Mouse (Mus musculus): ENCODE data around the gene Syngr1. TPM values are rescaled to one million over a fixed set of nuclear protein-coding genes. Genes with fewer than 3 reads are reported as not detected.

Syngr1 gene
- polyA plus RNA-seq, 1 experiment from 2014 or later = 8.7 TPM

DNA sequence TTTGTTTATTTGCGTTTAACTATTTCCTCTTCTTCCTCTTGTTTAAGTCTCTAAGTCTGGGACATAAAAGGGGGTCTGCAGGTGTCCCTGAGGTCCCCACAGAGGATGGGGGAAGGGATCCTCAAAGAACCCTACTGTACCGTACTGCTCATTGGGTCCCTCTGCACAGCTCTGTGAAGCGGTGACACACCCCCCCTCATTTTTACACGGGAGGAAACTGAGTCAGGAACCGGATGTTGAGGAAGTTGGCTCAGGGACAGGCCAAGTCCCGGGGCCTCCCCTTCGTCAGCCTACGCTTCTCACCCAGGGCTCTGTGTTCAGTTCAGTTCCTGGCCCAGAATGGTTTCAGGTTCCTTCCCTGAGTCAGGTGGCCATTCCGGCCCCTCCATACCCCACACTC, 39.4 kb upstream of the Syngr1 start:
- DNase-seq (ENCODE audit: low spot score) = no peak
- 86% methylated on average over 9 of the region's 9 CpGs for whole genome bisulfite sequencing
- Histone ChIP-seq H3K4me1 (ENCODE audit: control insufficient read depth, insufficient read depth, low read length) (peaks cover 3% of the 10 kb centered on the region; the same call in 1 of the 2 replicates), H3K36me3 (ENCODE audit: control insufficient read depth, insufficient read depth, low read length) (no peaks in the 10 kb centered on the region), H3K27ac (ENCODE audit: low read depth, low read length) (no peak overlapping the region), H3K4me2 (ENCODE audit: low read depth) (no peak overlapping the region), H3K4me3 (ENCODE audit: low read depth, low read length) (no peak overlapping the region), H3K27me3 (ENCODE audit: control insufficient read depth, insufficient read depth, low read length) (no peaks in the 10 kb centered on the region), H3K9me3 (ENCODE audit: control insufficient read depth, low read length) (no peaks in the 10 kb centered on the region), H3K9ac (ENCODE audit: low read length) (no peak overlapping the region)
- no peak for ATAC-seq (ENCODE audit: insufficient read depth, low FRiP score, low TSS enrichment)

DNA sequence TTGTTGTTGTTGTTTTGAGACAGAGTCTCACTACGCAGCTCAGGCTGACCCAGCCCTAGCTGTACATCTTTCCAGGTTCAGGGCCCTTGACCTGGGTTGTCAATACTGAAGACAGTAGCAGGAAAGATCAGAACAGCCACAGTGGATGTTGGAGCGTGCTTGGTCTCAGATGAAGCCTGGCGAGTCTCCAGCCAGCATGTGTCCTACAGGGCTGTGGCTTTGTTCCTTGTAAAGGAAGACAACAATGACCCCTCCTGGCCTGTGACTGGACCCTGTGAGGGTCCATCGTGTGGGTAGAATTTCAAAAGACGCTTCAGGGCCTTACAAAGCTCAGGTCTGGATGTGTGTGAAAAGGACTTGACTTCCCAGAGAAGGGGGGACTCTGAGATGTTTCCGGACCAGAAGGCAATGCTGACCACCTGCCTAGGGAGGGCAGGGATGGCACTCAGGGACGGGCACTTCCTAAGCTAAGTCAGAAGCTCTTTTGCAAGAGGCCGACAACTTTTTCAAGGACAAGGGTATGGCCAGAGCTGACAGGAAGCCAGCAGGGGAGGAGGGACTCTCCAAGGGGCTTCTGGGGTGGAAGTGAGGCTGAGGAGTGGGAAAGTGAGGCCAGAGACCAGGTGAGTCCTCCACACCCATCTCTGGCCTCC, 37.6 kb upstream of the Syngr1 start:
- ATAC-seq (ENCODE audit: insufficient read depth, low FRiP score, low TSS enrichment) (no peak), DNase-seq (ENCODE audit: low spot score) (no peak)
- peaks cover 3% of the 10 kb centered on the region; the same call in 1 of the 2 replicates for H3K4me1 ChIP-seq (ENCODE audit: control insufficient read depth, insufficient read depth, low read length)
- 71% methylated on average over 8 of the region's 8 CpGs for WGBS
- no peak overlapping the region for H3K4me2 ChIP-seq (ENCODE audit: low read depth)
- H3K4me3 ChIP-seq (ENCODE audit: low read depth, low read length) = no peak overlapping the region
- no peaks in the 10 kb centered on the region for H3K9me3 ChIP-seq (ENCODE audit: control insufficient read depth, low read length)
- no peak overlapping the region for H3K27ac ChIP-seq (ENCODE audit: low read depth, low read length)
- H3K27me3 ChIP-seq (ENCODE audit: control insufficient read depth, insufficient read depth, low read length) = no peaks in the 10 kb centered on the region
- H3K36me3 ChIP-seq (ENCODE audit: control insufficient read depth, insufficient read depth, low read length) = no peaks in the 10 kb centered on the region
- no peak overlapping the region for H3K9ac ChIP-seq (ENCODE audit: low read length)

DNA sequence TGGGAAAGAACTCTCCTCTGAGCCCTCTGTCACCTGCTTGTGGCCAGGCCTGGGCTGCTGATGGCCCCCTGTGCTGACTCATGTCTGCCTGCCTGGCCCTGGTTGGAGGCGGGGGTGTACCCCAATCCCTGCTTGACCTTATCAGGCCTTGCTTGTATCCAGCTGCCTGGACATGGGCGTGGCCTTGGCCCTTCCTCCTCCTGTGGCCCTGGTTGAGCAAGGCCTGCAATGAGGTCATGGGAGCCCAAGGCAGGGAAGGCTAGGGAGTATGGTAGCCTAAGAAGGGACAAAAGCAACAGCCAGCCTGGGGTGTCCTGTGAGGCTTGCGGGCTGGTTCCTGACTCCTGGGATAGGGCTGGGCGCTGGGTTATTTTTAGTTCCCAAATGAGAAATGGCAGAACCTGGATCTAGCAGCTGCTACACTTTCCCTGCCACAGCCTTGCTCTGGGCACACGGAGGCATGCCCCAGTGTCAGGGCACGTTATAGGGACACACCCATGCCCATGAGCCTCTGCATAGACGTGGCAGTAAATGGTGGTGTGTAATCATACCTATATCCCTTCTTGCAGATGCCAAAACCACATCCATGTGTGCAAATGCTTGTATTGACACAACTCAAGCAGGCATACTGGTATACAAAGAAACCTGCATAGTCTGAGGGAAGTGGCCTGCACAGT, 37.0 kb upstream of the Syngr1 start:
- no peak overlapping the region for H3K9ac ChIP-seq (ENCODE audit: low read length)
- WGBS = 83% methylated on average over 7 of the region's 7 CpGs
- ATAC-seq (ENCODE audit: insufficient read depth, low FRiP score, low TSS enrichment) = no peak
- H3K27me3 ChIP-seq (ENCODE audit: control insufficient read depth, insufficient read depth, low read length) = no peaks in the 10 kb centered on the region
- no peak for DNase-seq (ENCODE audit: low spot score)
- no peak overlapping the region for H3K4me3 ChIP-seq (ENCODE audit: low read depth, low read length)
- no peak overlapping the region for H3K27ac ChIP-seq (ENCODE audit: low read depth, low read length)
- H3K4me2 ChIP-seq (ENCODE audit: low read depth) = no peak overlapping the region
- no peaks in the 10 kb centered on the region for H3K36me3 ChIP-seq (ENCODE audit: control insufficient read depth, insufficient read depth, low read length)
- peaks cover 3% of the 10 kb centered on the region; the same call in 1 of the 2 replicates for H3K4me1 ChIP-seq (ENCODE audit: control insufficient read depth, insufficient read depth, low read length)
- H3K9me3 ChIP-seq (ENCODE audit: control insufficient read depth, low read length) = no peaks in the 10 kb centered on the region

DNA sequence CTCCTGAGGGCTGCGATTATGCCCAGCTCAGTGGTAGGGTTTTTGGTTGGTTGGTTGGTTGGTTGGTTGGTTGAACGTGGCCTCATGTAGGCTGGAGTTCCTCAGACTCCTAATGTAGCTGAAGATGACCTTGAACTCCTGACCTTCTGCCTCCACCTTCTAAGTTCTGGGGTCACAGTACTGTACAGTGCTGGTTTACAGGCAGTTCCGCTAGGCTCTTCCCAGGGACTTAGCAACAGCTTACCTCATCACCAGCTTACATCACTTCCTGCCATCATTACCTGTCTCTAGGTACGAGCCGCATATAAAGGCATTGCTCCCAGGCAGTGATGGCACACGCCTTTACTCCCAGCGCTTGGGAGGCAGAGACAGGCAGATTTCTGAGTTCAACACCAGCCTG, 33.0 kb upstream of the Syngr1 start:
- ATAC-seq (ENCODE audit: insufficient read depth, low FRiP score, low TSS enrichment) (no peak), DNase-seq (ENCODE audit: low spot score) (no peak)
- Histone ChIP-seq H3K4me1 (ENCODE audit: control insufficient read depth, insufficient read depth, low read length) (peaks cover 3% of the 10 kb centered on the region; the same call in 1 of the 2 replicates), H3K9ac (ENCODE audit: low read length) (no peak overlapping the region), H3K27me3 (ENCODE audit: control insufficient read depth, insufficient read depth, low read length) (no peaks in the 10 kb centered on the region), H3K4me3 (ENCODE audit: low read depth, low read length) (no peak overlapping the region), H3K9me3 (ENCODE audit: control insufficient read depth, low read length) (no peaks in the 10 kb centered on the region), H3K4me2 (ENCODE audit: low read depth) (no peak overlapping the region), H3K27ac (ENCODE audit: low read depth, low read length) (no peak overlapping the region), H3K36me3 (ENCODE audit: control insufficient read depth, insufficient read depth, low read length) (no peaks in the 10 kb centered on the region)
- WGBS = 89% methylated on average over 7 of the region's 7 CpGs

DNA sequence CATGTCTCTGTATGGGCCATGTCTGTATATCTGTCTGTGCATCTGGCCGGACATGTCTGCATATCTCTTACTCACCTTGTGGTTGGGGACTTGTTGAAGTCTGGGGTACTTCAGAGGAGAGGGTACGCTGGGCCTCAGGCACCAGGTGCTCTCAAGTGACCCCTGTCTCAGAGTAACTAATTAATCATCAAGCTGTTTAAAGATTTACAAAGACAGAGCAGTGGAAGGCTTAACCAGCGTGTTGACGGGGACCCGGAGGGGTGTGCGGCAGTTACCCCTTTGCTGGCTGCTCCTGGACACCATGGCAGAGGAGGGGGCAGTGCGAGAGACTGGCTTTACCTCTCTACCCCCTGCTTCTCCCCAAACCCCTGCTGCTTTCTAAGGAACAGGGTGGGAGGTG, 31.5 kb upstream of the Syngr1 start:
- DNase-seq (ENCODE audit: low spot score) (no peak), ATAC-seq (ENCODE audit: insufficient read depth, low FRiP score, low TSS enrichment) (no peak)
- H3K4me3 ChIP-seq (ENCODE audit: low read depth, low read length) = no peak overlapping the region
- H3K36me3 ChIP-seq (ENCODE audit: control insufficient read depth, insufficient read depth, low read length) = no peaks in the 10 kb centered on the region
- H3K4me2 ChIP-seq (ENCODE audit: low read depth) = no peak overlapping the region
- no peak overlapping the region for H3K27ac ChIP-seq (ENCODE audit: low read depth, low read length)
- 78% methylated on average over 7 of the region's 7 CpGs for WGBS
- H3K9ac ChIP-seq (ENCODE audit: low read length) = no peak overlapping the region
- no peaks in the 10 kb centered on the region for H3K27me3 ChIP-seq (ENCODE audit: control insufficient read depth, insufficient read depth, low read length)
- H3K4me1 ChIP-seq (ENCODE audit: control insufficient read depth, insufficient read depth, low read length) = peaks cover 3% of the 10 kb centered on the region; the same call in 1 of the 2 replicates
- H3K9me3 ChIP-seq (ENCODE audit: control insufficient read depth, low read length) = no peaks in the 10 kb centered on the region

DNA sequence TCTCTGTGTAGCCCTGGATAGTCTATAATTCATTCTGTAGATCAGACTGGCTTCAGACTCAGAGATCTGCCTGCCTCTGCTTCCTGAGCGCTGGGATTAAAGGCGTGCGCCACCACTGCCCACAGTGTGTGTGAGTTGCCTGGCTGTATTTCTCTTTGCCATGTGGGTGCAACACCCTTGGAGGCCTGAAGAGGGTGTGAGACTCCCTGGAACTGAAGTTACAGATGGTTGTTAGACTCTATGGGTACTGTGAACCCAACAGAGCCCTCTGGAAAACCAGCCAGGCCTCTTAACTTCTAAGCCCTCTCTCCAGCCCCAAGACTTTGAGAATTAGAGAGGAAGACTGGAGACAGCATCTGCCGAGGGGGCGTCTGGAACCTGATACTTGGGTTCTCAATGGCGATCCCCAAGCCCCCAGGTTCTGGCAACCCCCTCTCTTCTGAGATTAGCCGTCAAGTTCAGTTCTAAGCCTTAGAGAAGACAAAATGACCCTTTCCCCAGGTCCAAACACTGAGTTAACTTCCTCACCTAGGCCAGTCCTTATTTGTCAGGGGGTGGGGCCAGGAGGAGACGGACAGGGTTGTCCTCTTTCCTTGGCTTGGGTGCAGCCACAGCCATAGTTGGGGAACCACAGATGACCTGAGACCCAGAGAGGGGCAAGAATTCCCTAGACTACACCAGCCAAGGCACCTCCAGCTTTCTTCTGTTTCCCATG, 30.6 kb upstream of the Syngr1 start:
- 96% methylated on average over 8 of the region's 8 CpGs for WGBS
- no peaks in the 10 kb centered on the region for H3K27me3 ChIP-seq (ENCODE audit: control insufficient read depth, insufficient read depth, low read length)
- ATAC-seq (ENCODE audit: insufficient read depth, low FRiP score, low TSS enrichment) (no peak), DNase-seq (ENCODE audit: low spot score) (no peak)
- H3K9me3 ChIP-seq (ENCODE audit: control insufficient read depth, low read length) = no peaks in the 10 kb centered on the region
- no peak overlapping the region for H3K4me3 ChIP-seq (ENCODE audit: low read depth, low read length)
- no peak overlapping the region for H3K9ac ChIP-seq (ENCODE audit: low read length)
- peaks cover 3% of the 10 kb centered on the region; the same call in 1 of the 2 replicates for H3K4me1 ChIP-seq (ENCODE audit: control insufficient read depth, insufficient read depth, low read length)
- no peak overlapping the region for H3K4me2 ChIP-seq (ENCODE audit: low read depth)
- no peaks in the 10 kb centered on the region for H3K36me3 ChIP-seq (ENCODE audit: control insufficient read depth, insufficient read depth, low read length)
- no peak overlapping the region for H3K27ac ChIP-seq (ENCODE audit: low read depth, low read length)

DNA sequence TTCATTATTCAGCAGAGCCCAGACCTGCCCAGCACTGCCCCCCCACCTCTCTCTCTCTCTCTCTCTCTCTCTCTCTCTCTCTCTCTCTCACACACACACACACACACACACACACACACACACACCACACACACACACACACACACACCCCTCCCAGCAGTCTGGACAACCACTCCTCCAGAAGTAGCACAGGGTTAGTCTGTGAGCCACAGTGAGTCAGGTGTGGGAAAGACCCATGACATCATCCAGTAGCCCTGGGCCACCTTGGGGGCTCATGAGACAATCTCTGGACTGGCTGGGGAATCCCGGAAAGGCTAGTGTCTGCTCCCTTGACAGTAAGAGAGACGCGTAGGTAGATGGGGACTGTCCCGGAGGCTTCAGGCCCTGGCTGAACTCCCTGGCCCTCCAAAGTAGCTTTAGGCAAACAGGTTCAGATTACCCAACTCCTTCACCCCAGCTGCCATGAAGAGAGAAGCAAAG, 30.0 kb upstream of the Syngr1 start:
- H3K27me3 ChIP-seq (ENCODE audit: control insufficient read depth, insufficient read depth, low read length) = no peaks in the 10 kb centered on the region
- H3K4me3 ChIP-seq (ENCODE audit: low read depth, low read length) = no peak overlapping the region
- H3K27ac ChIP-seq (ENCODE audit: low read depth, low read length) = no peak overlapping the region
- no peaks in the 10 kb centered on the region for H3K36me3 ChIP-seq (ENCODE audit: control insufficient read depth, insufficient read depth, low read length)
- no peak for ATAC-seq (ENCODE audit: insufficient read depth, low FRiP score, low TSS enrichment)
- H3K9me3 ChIP-seq (ENCODE audit: control insufficient read depth, low read length) = no peaks in the 10 kb centered on the region
- peaks cover 3% of the 10 kb centered on the region; the same call in 1 of the 2 replicates for H3K4me1 ChIP-seq (ENCODE audit: control insufficient read depth, insufficient read depth, low read length)
- no peak for DNase-seq (ENCODE audit: low spot score)
- H3K4me2 ChIP-seq (ENCODE audit: low read depth) = no peak overlapping the region
- H3K9ac ChIP-seq (ENCODE audit: low read length) = no peak overlapping the region
- 88% methylated on average over 4 of the region's 4 CpGs for WGBS

DNA sequence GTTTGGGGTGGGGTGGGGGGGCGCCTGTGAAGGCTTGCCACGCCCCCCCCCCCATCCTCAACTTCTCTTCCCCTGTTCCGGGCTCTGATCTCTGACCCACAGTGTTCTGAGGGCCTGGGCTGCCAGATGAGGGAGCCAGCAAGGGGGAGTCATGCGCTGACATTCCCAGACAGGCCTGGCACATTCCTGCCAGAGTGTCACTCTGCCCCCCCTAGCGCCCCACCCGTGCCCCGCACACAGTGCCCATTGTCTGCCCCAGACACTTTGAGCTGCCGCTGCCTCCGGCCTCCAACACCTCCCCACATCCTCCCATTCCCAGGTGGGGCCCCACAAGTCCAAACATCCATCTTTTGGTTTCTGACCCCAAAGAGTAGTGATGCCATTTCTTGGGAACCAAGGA, 28.8 kb upstream of the Syngr1 start:
- WGBS = 80% methylated on average over 7 of the region's 9 CpGs
- no peak overlapping the region for H3K27ac ChIP-seq (ENCODE audit: low read depth, low read length)
- ATAC-seq (ENCODE audit: insufficient read depth, low FRiP score, low TSS enrichment) = no peak
- H3K4me2 ChIP-seq (ENCODE audit: low read depth) = no peak overlapping the region
- H3K4me3 ChIP-seq (ENCODE audit: low read depth, low read length) = no peak overlapping the region
- no peak overlapping the region for H3K9ac ChIP-seq (ENCODE audit: low read length)
- no peaks in the 10 kb centered on the region for H3K36me3 ChIP-seq (ENCODE audit: control insufficient read depth, insufficient read depth, low read length)
- H3K9me3 ChIP-seq (ENCODE audit: control insufficient read depth, low read length) = no peaks in the 10 kb centered on the region
- no peaks in the 10 kb centered on the region for H3K4me1 ChIP-seq (ENCODE audit: control insufficient read depth, insufficient read depth, low read length)
- DNase-seq (ENCODE audit: low spot score) = no peak
- H3K27me3 ChIP-seq (ENCODE audit: control insufficient read depth, insufficient read depth, low read length) = no peaks in the 10 kb centered on the region
